Mouse (Mus musculus): ENCODE data around the gene Cryge. TPM values are rescaled to one million over a fixed set of nuclear protein-coding genes. Genes with fewer than 3 reads are reported as not detected.
A peak's percentile ranks its signal among the peaks of the same experiment; 100 is the strongest.
"Not testable (repeated sequence)": the region's sequence is repeated elsewhere in the genome, so short reads cannot be mapped to it uniquely, and the experiment has no call there.

Gene Cryge
- total RNA-seq (2021) = not detected

GRCm38 (mm10) chr1:65050952-65051351 is at the start of gene Cryge:
TSS of gene Cryge (minus strand) at chr1:65051149.
- DNase-seq (ENCODE audit: low spot score in 2 of 2); intact Hi-C loops (cut with DNase I): not testable (repeated sequence)

GRCm38 (mm10) chr1:65096953-65097352 is 46.0 kb upstream of the Cryge start:
- DNase-seq (ENCODE audit: low spot score in 2 of 2) = no peak
- intact Hi-C loops (cut with DNase I) = no loop called here

- no peak for DNase-seq (ENCODE audit: low spot score in 2 of 2)
- intact Hi-C loops (cut with DNase I) = no loop called here
These were observed 40.6 kb upstream of the Cryge start for GRCm38 (mm10) chr1:65091566-65091965.

- no peak for DNase-seq (ENCODE audit: low spot score in 2 of 2)
- intact Hi-C loops (cut with DNase I) = no loop called here
These were observed 39.4 kb upstream of the Cryge start for GRCm38 (mm10) chr1:65090370-65090769.

GRCm38 (mm10) chr1:65088567-65089356 is 37.8 kb upstream of the Cryge start:
- no peak for DNase-seq (ENCODE audit: low spot score in 2 of 2)
- intact Hi-C loops (cut with DNase I) = no loop called here

- no peak for DNase-seq (ENCODE audit: low spot score in 2 of 2)
- intact Hi-C loops (cut with DNase I) = no loop called here
These were observed 31.2 kb upstream of the Cryge start, which contains the start of gene Crygb for GRCm38 (mm10) chr1:65082188-65082587. TSS of gene Crygb (minus strand) at chr1:65082288.

- DNase-seq (ENCODE audit: low spot score in 2 of 2) = no peak
- intact Hi-C loops (cut with DNase I) = no loop called here
These were observed 24.7 kb upstream of the Cryge start for GRCm38 (mm10) chr1:65075607-65076006.

- no peak for DNase-seq (ENCODE audit: low spot score in 2 of 2)
- intact Hi-C loops (cut with DNase I) = no loop called here
These were observed 22.6 kb upstream of the Cryge start, which contains the start of gene Crygc for GRCm38 (mm10) chr1:65073589-65073988. TSS of gene Crygc (minus strand) at chr1:65073689.

GRCm38 (mm10) chr1:65067842-65068241 is 16.9 kb upstream of the Cryge start:
- no peak for DNase-seq (ENCODE audit: low spot score in 2 of 2)
- intact Hi-C loops (cut with DNase I) = no loop called here

GRCm38 (mm10) chr1:65064201-65064600 is 13.3 kb upstream of the Cryge start:
- intact Hi-C loops (cut with DNase I) = no loop called here
- no peak for DNase-seq (ENCODE audit: low spot score in 2 of 2)

GRCm38 (mm10) chr1:65063352-65063751 is 12.4 kb upstream of the Cryge start, which contains the start of gene Crygd:
TSS of gene Crygd (minus strand) at chr1:65063452.
- no peak for DNase-seq (ENCODE audit: low spot score in 2 of 2)
- intact Hi-C loops (cut with DNase I) = no loop called here

- no peak for DNase-seq (ENCODE audit: low spot score in 2 of 2)
- intact Hi-C loops (cut with DNase I) = no loop called here
These were observed 1.2 kb upstream of the Cryge start for GRCm38 (mm10) chr1:65052140-65052539.

- intact Hi-C loops (cut with DNase I) = no loop called here
- no peak for DNase-seq (ENCODE audit: low spot score in 2 of 2)
These were observed 747 bp upstream of the Cryge start for GRCm38 (mm10) chr1:65051696-65052095.

- intact Hi-C loops (cut with DNase I) = loop anchor here (5.0 kb wide), 1 partner anchor 129 kb away; no protein-coding TSS in a partner anchor
These were observed 2.2 kb downstream of the Cryge start for GRCm38 (mm10) chr1:65048781-65049180.

GRCm38 (mm10) chr1:65046401-65047109 is 4.4 kb downstream of the Cryge start:
- intact Hi-C loops (cut with DNase I) = loop anchor here (5.0 kb wide), 1 partner anchor 131 kb away; no protein-coding TSS in a partner anchor
- DNase-seq (ENCODE audit: low spot score in 2 of 2) = no peak

More at GRCm38 (mm10) chr1:65048781-65049180, 2.2 kb downstream of the Cryge start:
- DNase-seq (ENCODE audit: low spot score in 2 of 2) = peak; percentile 16 to 23

GRCm38 (mm10) chr1:65043433-65043832 is 7.5 kb downstream of the Cryge start:
- DNase-seq (ENCODE audit: low spot score in 2 of 2) = no peak
- intact Hi-C loops (cut with DNase I) = no loop called here

GRCm38 (mm10) chr1:65041837-65042236 is 9.1 kb downstream of the Cryge start:
- no peak for DNase-seq (ENCODE audit: low spot score in 2 of 2)
- intact Hi-C loops (cut with DNase I) = no loop called here

- no peak for DNase-seq (ENCODE audit: low spot score in 2 of 2)
- intact Hi-C loops (cut with DNase I) = no loop called here
These were observed 10.1 kb downstream of the Cryge start for GRCm38 (mm10) chr1:65040806-65041205.

GRCm38 (mm10) chr1:65039679-65040078 is 11.3 kb downstream of the Cryge start:
- no peak for DNase-seq (ENCODE audit: low spot score in 2 of 2)
- intact Hi-C loops (cut with DNase I) = no loop called here

- no peak for DNase-seq (ENCODE audit: low spot score in 2 of 2)
- intact Hi-C loops (cut with DNase I) = no loop called here
These were observed 13.4 kb downstream of the Cryge start for GRCm38 (mm10) chr1:65037542-65037941.

GRCm38 (mm10) chr1:65035513-65035912 is 15.4 kb downstream of the Cryge start:
- intact Hi-C loops (cut with DNase I) = no loop called here

More at GRCm38 (mm10) chr1:65035513-65035912, 15.4 kb downstream of the Cryge start:
- DNase-seq (ENCODE audit: low spot score in 2 of 2) = no peak
